Mouse (Mus musculus): ENCODE results near the gene Sipa1l2.
"Not testable (repeated sequence)": the region's sequence is repeated elsewhere in the genome, so short reads cannot be mapped to it uniquely, and the experiment has no call there.

The Sipa1l2 gene

GRCm38 (mm10) chr8:125539056-125540013 lies 30.3 kb downstream of the Sipa1l2 start:
- DNase-seq (ENCODE audit: low spot score in 2 of 2) = no peak

- DNase-seq (ENCODE audit: low spot score in 2 of 2) = no peak
Measured at GRCm38 (mm10) chr8:125538265-125538664, 31.3 kb downstream of the Sipa1l2 start.

GRCm38 (mm10) chr8:125533709-125534108 lies 35.9 kb downstream of the Sipa1l2 start:
- DNase-seq (ENCODE audit: low spot score in 2 of 2) = no peak

GRCm38 (mm10) chr8:125532953-125533352 lies 36.7 kb downstream of the Sipa1l2 start:
- no peak for DNase-seq (ENCODE audit: low spot score in 2 of 2)

- no peak for DNase-seq (ENCODE audit: low spot score in 2 of 2)
Measured at GRCm38 (mm10) chr8:125532177-125532576, 37.4 kb downstream of the Sipa1l2 start.

GRCm38 (mm10) chr8:125531640-125532039 lies 38.0 kb downstream of the Sipa1l2 start:
- peak in 1 of 2 experiments; percentile 15 for DNase-seq (ENCODE audit: low spot score in 2 of 2)

- DNase-seq (ENCODE audit: low spot score in 2 of 2) = no peak
Measured at GRCm38 (mm10) chr8:125531088-125531438, 38.5 kb downstream of the Sipa1l2 start.

- DNase-seq (ENCODE audit: low spot score in 2 of 2) = no peak
Measured at GRCm38 (mm10) chr8:125530187-125531087, 39.2 kb downstream of the Sipa1l2 start.

- DNase-seq (ENCODE audit: low spot score in 2 of 2) = no peak
Measured at GRCm38 (mm10) chr8:125529019-125529418, 40.6 kb downstream of the Sipa1l2 start.

GRCm38 (mm10) chr8:125527941-125528340 lies 41.7 kb downstream of the Sipa1l2 start:
- peak in 1 of 2 experiments; percentile 28 for DNase-seq (ENCODE audit: low spot score in 2 of 2)

- no peak for DNase-seq (ENCODE audit: low spot score in 2 of 2)
Measured at GRCm38 (mm10) chr8:125526999-125527398, 42.6 kb downstream of the Sipa1l2 start.

- DNase-seq (ENCODE audit: low spot score in 2 of 2) = no peak
Measured at GRCm38 (mm10) chr8:125526582-125526981, 43.0 kb downstream of the Sipa1l2 start.

GRCm38 (mm10) chr8:125524479-125524878 lies 45.1 kb downstream of the Sipa1l2 start:
- DNase-seq (ENCODE audit: low spot score in 2 of 2) = no peak

- no peak for DNase-seq (ENCODE audit: low spot score in 2 of 2)
Measured at GRCm38 (mm10) chr8:125523213-125523612, 46.4 kb downstream of the Sipa1l2 start.

GRCm38 (mm10) chr8:125522151-125522550 lies 47.5 kb downstream of the Sipa1l2 start:
- DNase-seq (ENCODE audit: low spot score in 2 of 2) = no peak

GRCm38 (mm10) chr8:125521087-125521486 lies 48.5 kb downstream of the Sipa1l2 start:
- no peak for DNase-seq (ENCODE audit: low spot score in 2 of 2)

- not testable (repeated sequence) for DNase-seq (ENCODE audit: low spot score in 2 of 2)
Measured at GRCm38 (mm10) chr8:125520308-125520707, 49.3 kb downstream of the Sipa1l2 start.

GRCm38 (mm10) chr8:125518951-125519350 lies 50.7 kb downstream of the Sipa1l2 start:
- DNase-seq (ENCODE audit: low spot score in 2 of 2) = no peak

- DNase-seq (ENCODE audit: low spot score in 2 of 2) = no peak
Measured at GRCm38 (mm10) chr8:125518301-125518700, 51.3 kb downstream of the Sipa1l2 start.

- no peak for DNase-seq (ENCODE audit: low spot score in 2 of 2)
Measured at GRCm38 (mm10) chr8:125517397-125517796, 52.2 kb downstream of the Sipa1l2 start.

- DNase-seq (ENCODE audit: low spot score in 2 of 2) = no peak
Measured at GRCm38 (mm10) chr8:125516115-125516905, 53.3 kb downstream of the Sipa1l2 start.

GRCm38 (mm10) chr8:125515665-125516064 lies 53.9 kb downstream of the Sipa1l2 start:
- DNase-seq (ENCODE audit: low spot score in 2 of 2) = no peak

All from spleen, postnatal 14 days (tissue).